Mouse (Mus musculus) B cell, adult 2 months (primary cell): Measurements from ENCODE around the gene Tex37.

ENCODE experiments used
- DNase-seq, 2 experiments: peaks; one replicate each; pipeline ENCODE4 v3.0.0; 2022

Gene Tex37

DNA sequence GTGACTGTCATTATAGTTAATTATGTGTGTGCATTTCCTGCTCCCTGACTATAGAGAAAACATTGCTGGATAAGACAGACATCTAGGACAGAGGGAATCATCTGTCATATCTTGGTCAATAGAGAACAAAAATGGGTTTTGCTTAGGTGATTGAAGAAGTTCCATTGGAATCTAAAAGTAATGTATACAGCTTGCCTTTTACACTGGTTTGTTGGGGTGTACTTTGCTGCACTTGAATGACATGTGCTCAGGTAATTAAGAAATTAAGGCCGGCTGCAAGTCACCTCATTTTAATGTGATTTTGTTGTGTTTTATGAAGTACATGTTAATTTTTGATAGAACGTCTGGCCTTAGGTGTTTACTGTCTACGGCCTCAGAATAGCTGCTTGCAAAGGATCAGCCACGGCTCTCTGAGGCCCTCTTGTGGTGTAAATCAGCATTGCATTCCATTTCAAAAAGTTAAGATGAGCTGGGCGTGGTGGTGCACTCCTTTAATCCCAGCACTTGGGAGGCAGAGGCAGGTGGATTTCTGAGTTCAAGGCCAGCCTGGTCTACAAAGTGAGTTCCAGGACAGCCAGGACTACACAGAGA is 37.9 kb downstream of the Tex37 start:
- DNase-seq, result peak; percentile 88 to 90

DNA sequence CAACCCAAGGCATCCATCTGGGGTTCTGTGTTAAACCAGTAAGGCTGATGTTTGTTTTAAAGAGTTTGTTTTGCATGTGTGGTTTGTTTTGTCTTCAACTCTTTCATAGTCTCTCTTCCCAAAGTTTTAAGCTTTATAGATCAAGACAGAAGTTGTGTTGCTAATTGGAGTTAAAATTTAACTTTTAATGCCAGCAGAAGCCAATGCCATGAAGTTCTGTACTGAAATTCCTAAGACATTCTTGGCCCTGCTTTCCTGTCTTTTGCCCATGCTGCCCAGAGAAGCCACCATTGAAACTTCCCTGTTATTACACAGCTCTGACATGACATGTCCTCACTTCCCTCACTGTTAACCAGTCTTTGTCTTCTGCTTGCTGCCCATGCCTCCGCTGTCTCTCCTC is 43.7 kb downstream of the Tex37 start:
- DNase-seq, result no peak

DNA sequence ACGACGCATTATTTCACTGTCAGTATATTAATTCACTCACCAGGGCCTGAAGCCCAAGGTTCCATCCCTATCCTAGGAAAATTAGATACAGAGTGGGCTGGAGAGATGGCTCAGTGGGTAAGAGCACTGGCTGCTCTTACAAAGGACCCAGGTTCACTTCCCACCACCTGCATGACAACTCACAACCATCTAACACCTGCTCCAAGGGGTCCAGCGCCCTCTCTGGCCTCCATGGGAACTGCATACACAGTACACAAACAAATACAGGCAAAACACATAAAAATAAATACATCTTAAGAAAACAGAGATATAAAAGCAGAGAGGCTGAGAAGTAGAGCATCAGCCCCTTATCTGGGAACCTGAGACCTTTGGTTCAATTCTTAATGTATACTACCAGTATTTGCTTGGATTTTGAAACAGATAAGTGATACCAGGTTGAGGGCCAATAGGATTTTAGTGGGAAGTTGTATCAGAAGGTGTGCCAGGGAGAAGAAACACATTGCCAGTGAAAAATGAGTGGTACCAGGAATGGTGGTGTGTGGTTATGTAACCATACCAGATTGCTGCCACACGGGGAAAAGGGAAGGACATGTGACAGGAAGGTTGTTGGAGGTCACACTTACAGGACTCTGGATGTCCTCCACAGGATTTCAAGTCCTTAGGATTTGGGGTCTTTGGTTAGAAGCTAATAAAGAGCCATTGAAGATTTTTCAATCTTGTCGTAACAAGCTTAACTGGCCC is 44.5 kb downstream of the Tex37 start:
- DNase-seq, result peak; percentile 59 to 64

DNA sequence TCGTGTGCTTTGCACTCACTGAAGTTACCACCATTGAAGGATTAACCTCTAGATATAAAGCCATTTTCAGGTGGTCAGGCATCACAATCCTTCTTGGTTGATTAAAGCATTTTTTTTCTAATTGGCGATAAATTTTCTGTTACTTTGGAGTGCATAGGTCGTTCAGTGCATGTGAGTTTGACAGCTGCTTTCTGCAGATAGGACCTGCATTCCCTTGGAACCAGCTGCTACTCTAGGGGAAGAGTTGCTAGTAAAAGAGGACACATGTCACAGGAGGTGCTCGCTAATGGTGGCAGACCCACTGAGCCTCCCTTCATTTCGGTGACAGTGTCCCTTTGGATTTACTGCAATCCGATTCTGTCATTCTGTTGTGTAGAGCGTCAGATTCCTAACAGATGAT is 46.2 kb downstream of the Tex37 start:
- DNase-seq, result no peak

DNA sequence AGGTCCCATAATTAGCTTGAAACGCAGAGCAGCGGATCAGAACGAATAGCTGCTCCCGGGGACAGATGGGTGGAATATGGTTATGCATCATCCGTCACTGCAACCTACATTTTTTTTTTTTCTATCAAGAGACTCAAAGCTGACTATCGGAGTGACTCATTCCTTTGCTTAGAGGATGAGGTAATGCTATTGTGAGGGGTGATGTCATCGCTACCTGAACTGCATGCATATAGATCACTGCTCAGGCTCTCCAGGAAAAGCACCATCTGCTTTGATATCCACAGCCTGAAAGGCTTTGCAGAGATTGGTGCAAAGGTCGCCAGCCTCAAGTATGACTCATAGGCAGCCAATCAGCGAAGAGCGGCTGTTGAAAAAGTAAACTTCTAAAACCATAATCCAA is 46.6 kb downstream of the Tex37 start:
- DNase-seq, result peak; percentile 67 to 72

DNA sequence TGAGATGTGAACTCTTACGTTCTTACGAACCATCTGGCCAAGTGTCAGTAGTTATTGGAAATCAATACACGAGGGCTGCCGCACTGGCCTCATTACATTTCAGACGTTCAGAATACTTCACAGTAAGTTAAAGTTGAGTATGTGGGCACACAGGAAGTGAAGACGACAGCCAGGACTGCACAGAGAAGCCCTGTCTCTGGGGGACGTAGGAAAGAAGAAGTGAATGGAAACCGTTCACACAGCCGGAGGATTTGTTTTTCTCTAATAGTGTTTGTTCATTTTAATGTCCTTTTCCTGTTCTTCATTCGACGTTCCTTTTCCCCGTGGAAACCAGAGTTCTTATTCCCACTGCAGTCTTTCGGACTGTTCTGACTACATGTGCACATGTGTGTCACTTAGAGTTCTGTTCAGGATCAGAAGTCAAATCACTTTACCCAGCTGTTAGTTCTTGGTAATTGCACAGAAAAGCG is 47.2 kb downstream of the Tex37 start:
- DNase-seq, result peak; percentile 65 to 71

DNA sequence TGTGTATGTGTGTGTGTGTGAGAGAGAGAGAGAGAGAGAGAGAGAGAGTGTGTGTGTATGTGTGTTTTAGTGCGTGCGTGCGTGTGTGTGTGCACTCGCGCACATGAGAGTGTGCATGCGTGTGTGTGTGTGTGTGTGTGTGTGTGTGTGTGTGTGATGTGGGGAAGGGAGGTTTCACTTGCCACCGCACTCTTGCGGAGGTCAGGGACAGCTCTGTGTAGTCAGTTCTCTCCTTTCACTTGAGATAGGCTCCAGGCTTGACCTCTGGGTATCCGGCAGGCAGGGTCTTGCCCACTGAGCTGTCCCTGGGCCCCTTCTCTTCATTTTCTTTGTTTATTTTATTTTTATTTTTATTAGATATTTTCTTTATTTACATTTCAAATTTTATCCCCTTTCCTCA is 51.4 kb downstream of the Tex37 start:
- DNase-seq, result no peak

DNA sequence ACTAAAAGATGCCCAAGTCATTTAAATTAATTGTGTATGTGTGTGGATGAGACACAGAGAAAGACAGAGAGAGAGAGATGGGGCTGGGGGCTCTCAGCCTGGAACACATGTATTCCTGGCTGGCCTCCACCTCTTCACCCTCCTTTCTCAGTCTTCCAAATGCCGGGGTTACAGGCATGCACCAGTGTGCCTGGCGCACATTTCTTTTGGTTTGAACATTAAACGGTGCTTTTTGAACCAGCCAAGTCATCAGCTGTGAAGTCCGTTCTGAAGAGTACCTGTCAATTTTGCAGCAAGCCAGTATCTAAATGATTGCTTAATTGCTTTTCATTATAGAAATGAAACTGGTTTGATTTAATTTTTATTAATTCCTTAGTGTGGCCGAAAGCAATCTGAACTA is 52.0 kb downstream of the Tex37 start:
- DNase-seq, result no peak

DNA sequence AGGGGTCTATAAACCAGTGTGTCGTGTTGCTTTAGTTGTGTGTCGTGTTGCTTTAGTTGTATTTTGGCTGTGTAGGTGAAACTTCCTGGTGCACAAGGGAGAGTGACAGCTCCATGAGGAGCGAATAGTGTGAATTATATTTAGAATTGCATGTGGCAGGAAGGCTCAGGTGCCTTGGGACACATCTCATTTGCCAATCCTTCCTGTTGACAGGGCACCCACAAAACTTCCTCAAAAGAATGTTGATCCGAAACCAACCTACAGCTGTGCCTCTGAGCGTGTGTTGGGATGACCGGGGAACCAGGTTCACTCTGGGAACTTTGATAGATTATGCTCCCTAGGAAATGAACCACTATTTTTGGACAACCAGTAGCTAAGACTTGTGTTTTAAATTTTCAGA is 54.4 kb downstream of the Tex37 start:
- peak in 1 of 2 experiments; percentile 48 for DNase-seq
